Mouse (Mus musculus): ENCODE results near the gene Serpini1.
"Not testable (repeated sequence)": the region's sequence is repeated elsewhere in the genome, so short reads cannot be mapped to it uniquely, and the experiment has no call there.

- not testable (repeated sequence) for TF ChIP-seq POLR2A (IDR thresholded peaks at IDR 0.05; ENCODE audit: low read depth, low read length); CTCF (conservative IDR thresholded peaks at IDR 0.05; ENCODE audit: insufficient read depth, insufficient read length, low read depth, low read length)
Observed at GRCm38 (mm10) chr3:75653901-75654300, 96.6 kb downstream of the Serpini1 start.

All from kidney, adult 2 months (tissue).